Mouse (Mus musculus) embryo, embryonic 11.5 days (tissue): Measurements from ENCODE around the gene Acvr1b.

ENCODE experiments used
- DNase-seq: peaks from one replicate; pipeline ENCODE4 v3.0.0-alpha.2; 2012; ENCODE audit warnings: low read depth, low spot score

Gene Acvr1b

GRCm38 (mm10) chr15:101146100-101146965, 27.5 kb upstream of the Acvr1b start:
- DNase-seq, result no peak

GRCm38 (mm10) chr15:101147115-101147909, 26.6 kb upstream of the Acvr1b start:
- no peak for DNase-seq

- DNase-seq, result no peak
Observed at GRCm38 (mm10) chr15:101147910-101148273, 26.0 kb upstream of the Acvr1b start.

GRCm38 (mm10) chr15:101148604-101149003, 25.3 kb upstream of the Acvr1b start:
- DNase-seq, result no peak

- no peak for DNase-seq
Observed at GRCm38 (mm10) chr15:101151409-101152261, 22.2 kb upstream of the Acvr1b start.

GRCm38 (mm10) chr15:101154700-101155616, 18.9 kb upstream of the Acvr1b start:
- DNase-seq, result no peak

GRCm38 (mm10) chr15:101160128-101160527, 13.7 kb upstream of the Acvr1b start:
- no peak for DNase-seq

GRCm38 (mm10) chr15:101160591-101160990, 13.3 kb upstream of the Acvr1b start:
- no peak for DNase-seq

GRCm38 (mm10) chr15:101161534-101161933, 12.3 kb upstream of the Acvr1b start:
- no peak for DNase-seq

- no peak for DNase-seq
Observed at GRCm38 (mm10) chr15:101163056-101163458, 10.8 kb upstream of the Acvr1b start.

- DNase-seq, result no peak
Observed at GRCm38 (mm10) chr15:101163854-101164253, 10.0 kb upstream of the Acvr1b start.

GRCm38 (mm10) chr15:101164291-101164690, 9.6 kb upstream of the Acvr1b start:
- no peak for DNase-seq

- DNase-seq, result no peak
Observed at GRCm38 (mm10) chr15:101165658-101166437, 8.0 kb upstream of the Acvr1b start.

- no peak for DNase-seq
Observed at GRCm38 (mm10) chr15:101167553-101167952, 6.3 kb upstream of the Acvr1b start.

GRCm38 (mm10) chr15:101169910-101170309, 4.0 kb upstream of the Acvr1b start:
- DNase-seq, result no peak

- DNase-seq, result no peak
Observed at GRCm38 (mm10) chr15:101170413-101170980, 3.4 kb upstream of the Acvr1b start.

- DNase-seq, result no peak
Observed at GRCm38 (mm10) chr15:101171272-101171671, 2.6 kb upstream of the Acvr1b start.

GRCm38 (mm10) chr15:101172016-101172415, 1.9 kb upstream of the Acvr1b start:
- no peak for DNase-seq

GRCm38 (mm10) chr15:101174294-101175130, 645 bp downstream of the Acvr1b start:
- DNase-seq, result no peak
